Mouse (Mus musculus) kidney, postnatal 0 days (tissue): ENCODE results near the gene Ldhal6b. TPM values are rescaled to one million over a fixed set of nuclear protein-coding genes. Genes with fewer than 3 reads are reported as not detected.
A peak's percentile ranks its signal among the peaks of the same experiment; 100 is the strongest.
"Not testable (repeated sequence)": the region's sequence is repeated elsewhere in the genome, so short reads cannot be mapped to it uniquely, and the experiment has no call there.

Source experiments
- ATAC-seq: fragments of 200-750 bp; cut with Nextera tagmentation; replicated peaks from 2 replicates; pipeline ENCODE4 v1.8.0; 2017; ENCODE audit warnings: low read depth, moderate number of reproducible peaks, moderate TSS enrichment, moderate library complexity; ENCODE audit not compliant: low FRiP score
- DNase-seq: peaks from one replicate; pipeline ENCODE4 v3.0.0-alpha.2; 2016; ENCODE audit warnings: low spot score
- H3K27ac ChIP-seq: fragments of 300-500 bp; sonication (generic); 2 replicates; pipeline ENCODE4 v1.5.1; 2014; ENCODE audit warnings: mild to moderate bottlenecking
- H3K27me3 ChIP-seq: fragments of 300-500 bp; sonication (generic); 2 replicates; pipeline ENCODE4 v1.6.1; 2014; ENCODE audit warnings: low read length, mixed read lengths; ENCODE audit not compliant: insufficient read depth
- H3K36me3 ChIP-seq: fragments of 300-500 bp; sonication (generic); 2 replicates; pipeline ENCODE4 v1.6.1; 2014; ENCODE audit warnings: low read length, mixed read lengths; ENCODE audit not compliant: insufficient read depth
- H3K4me1 ChIP-seq: fragments of 300-500 bp; sonication (generic); replicated peaks from 2 replicates; pipeline ENCODE4 v1.6.1; 2014; ENCODE audit warnings: antibody characterized with exemption, low read length, mixed read lengths; ENCODE audit not compliant: insufficient read depth
- H3K4me2 ChIP-seq: fragments of 300-500 bp; sonication (generic); 2 replicates; pipeline ENCODE4 v1.6.1; 2014; ENCODE audit warnings: mild to moderate bottlenecking, low read length, moderate library complexity, mixed read lengths
- H3K4me3 ChIP-seq: fragments of 300-500 bp; sonication (generic); replicated peaks from 2 replicates; pipeline ENCODE4 v1.5.1; 2014; ENCODE audit warnings: low read depth, low read length
- H3K9ac ChIP-seq: fragments of 300-500 bp; sonication (generic); 2 replicates; pipeline ENCODE4 v1.6.1; 2014; ENCODE audit warnings: low read depth, low read length
- H3K9me3 ChIP-seq: fragments of 300-500 bp; sonication (generic); replicated peaks from 2 replicates; pipeline ENCODE4 v1.6.1; 2016; ENCODE audit warnings: low read length, inconsistent platforms, mixed read lengths
- CTCF ChIP-seq: IDR thresholded peaks from 2 replicates; pipeline ENCODE4 v1.5.1; 2016; ENCODE audit warnings: antibody characterized with exemption, low read depth, mild to moderate bottlenecking, moderate library complexity
- WGBS: fragments of 180-500 bp; shearing (Covaris S2); extraction: QIAGEN DNeasy Blood & Tissue Kit; methylation state at CpG from one replicate; pipeline ENCODE4 v1.1.7; 2014; 5-methylcytosine and 5-hydroxymethylcytosine counted together
- polyA plus RNA-seq: library from polyadenylated mRNA; unstranded; fragments of >200 nt; fragmentation: Nextera tagmentation; extraction: Ambion mirVana; gene quantifications from 2 replicates; pipeline ENCODE4 v1.2.1, GENCODE M21; 2015

Ldhal6b gene
- polyA plus RNA-seq, result not detected in 2 replicates

- H3K4me1 ChIP-seq, result no peaks in the 10 kb centered on the region
- ATAC-seq, result no peak
- no peaks in the 10 kb centered on the region for H3K27me3 ChIP-seq
- no peak within 1 kb of the TSS for H3K4me2 ChIP-seq
- no peak for DNase-seq
- peaks cover 6% of the 10 kb centered on the region; the same call in 1 of the 2 replicates for H3K36me3 ChIP-seq
- H3K9me3 ChIP-seq, result no peaks in the 10 kb centered on the region
- no peak for TF ChIP-seq CTCF
- WGBS, result 98% methylated on average over 11 of the region's 11 CpGs
- no peak within 1 kb of the TSS for H3K9ac ChIP-seq
- H3K27ac ChIP-seq, result no peak within 1 kb of the TSS
- H3K4me3 ChIP-seq, result no peak within 1 kb of the TSS
These were observed at the start of gene Ldhal6b for GRCm38 (mm10) chr17:5418545-5418944. TSS of gene Ldhal6b (minus strand) at chr17:5418767.

- 25% methylated on average over 4 of the region's 4 CpGs for WGBS
- ATAC-seq (peak; percentile 49; the same call in 1 of the 2 replicates), DNase-seq (peak; percentile 86)
- Histone ChIP-seq H3K9me3 (no peaks in the 10 kb centered on the region), H3K4me1 (no peaks in the 10 kb centered on the region), H3K36me3 (no peaks in the 10 kb centered on the region), H3K4me2 (no peak overlapping the region), H3K27ac (0 out of 2 replicates have a peak overlapping the region, but pooled peaks have one; percentile 2), H3K27me3 (no peaks in the 10 kb centered on the region), H3K4me3 (no peak overlapping the region), H3K9ac (no peak overlapping the region)
- TF ChIP-seq CTCF, result peak; percentile 47
These were observed 48.6 kb upstream of the Ldhal6b start for GRCm38 (mm10) chr17:5467177-5467576.

GRCm38 (mm10) chr17:5466736-5467135 lies 48.2 kb upstream of the Ldhal6b start:
- H3K4me1 ChIP-seq, result no peaks in the 10 kb centered on the region
- DNase-seq (peak; percentile 36), ATAC-seq (peak; percentile 46)
- H3K36me3 ChIP-seq, result no peaks in the 10 kb centered on the region
- H3K9ac ChIP-seq, result no peak overlapping the region
- H3K27ac ChIP-seq, result 0 out of 2 replicates have a peak overlapping the region, but pooled peaks have one; percentile 2
- no peak overlapping the region for H3K4me3 ChIP-seq
- no peak overlapping the region for H3K4me2 ChIP-seq
- WGBS, result 38% methylated on average over 8 of the region's 8 CpGs
- no peaks in the 10 kb centered on the region for H3K9me3 ChIP-seq
- TF ChIP-seq CTCF, result no peak
- H3K27me3 ChIP-seq, result no peaks in the 10 kb centered on the region

- 56% methylated on average over 2 of the region's 2 CpGs for WGBS
- DNase-seq, result no peak
These were observed 45.3 kb upstream of the Ldhal6b start for GRCm38 (mm10) chr17:5463912-5464311.

GRCm38 (mm10) chr17:5453657-5454056 lies 35.1 kb upstream of the Ldhal6b start:
- ATAC-seq (no peak), DNase-seq (no peak)
- H3K4me2 ChIP-seq, result no peak overlapping the region
- TF ChIP-seq CTCF, result no peak
- no peaks in the 10 kb centered on the region for H3K27me3 ChIP-seq
- H3K9ac ChIP-seq, result no peak overlapping the region
- no peaks in the 10 kb centered on the region for H3K36me3 ChIP-seq
- H3K9me3 ChIP-seq, result no peaks in the 10 kb centered on the region
- H3K4me3 ChIP-seq, result no peak overlapping the region
- H3K4me1 ChIP-seq, result no peaks in the 10 kb centered on the region
- 88% methylated on average over 4 of the region's 4 CpGs for WGBS
- H3K27ac ChIP-seq, result no peak overlapping the region

More at GRCm38 (mm10) chr17:5463912-5464311, 45.3 kb upstream of the Ldhal6b start:
- ATAC-seq, result no peak
- H3K4me2 ChIP-seq, result no peak overlapping the region
- H3K27me3 ChIP-seq, result no peaks in the 10 kb centered on the region
- no peak overlapping the region for H3K9ac ChIP-seq
- no peaks in the 10 kb centered on the region for H3K9me3 ChIP-seq
- no peaks in the 10 kb centered on the region for H3K4me1 ChIP-seq
- no peak overlapping the region for H3K4me3 ChIP-seq
- TF ChIP-seq CTCF, result no peak
- H3K36me3 ChIP-seq, result no peaks in the 10 kb centered on the region
- no peak overlapping the region for H3K27ac ChIP-seq

GRCm38 (mm10) chr17:5443751-5444150 lies 25.2 kb upstream of the Ldhal6b start:
- WGBS, result 38% methylated on average over 5 of the region's 5 CpGs
- no peaks in the 10 kb centered on the region for H3K27me3 ChIP-seq
- ATAC-seq (no peak), DNase-seq (peak; percentile 55)
- TF ChIP-seq CTCF, result no peak
- H3K9me3 ChIP-seq, result no peaks in the 10 kb centered on the region
- no peaks in the 10 kb centered on the region for H3K36me3 ChIP-seq
- H3K4me3 ChIP-seq, result no peak overlapping the region
- H3K27ac ChIP-seq, result no peak overlapping the region
- H3K9ac ChIP-seq, result no peak overlapping the region
- H3K4me1 ChIP-seq, result no peaks in the 10 kb centered on the region
- no peak overlapping the region for H3K4me2 ChIP-seq

GRCm38 (mm10) chr17:5443260-5443659 lies 24.7 kb upstream of the Ldhal6b start:
- TF ChIP-seq CTCF, result no peak
- no peak overlapping the region for H3K4me3 ChIP-seq
- ATAC-seq (no peak), DNase-seq (no peak)
- H3K27me3 ChIP-seq, result no peaks in the 10 kb centered on the region
- no peaks in the 10 kb centered on the region for H3K4me1 ChIP-seq
- H3K9ac ChIP-seq, result no peak overlapping the region
- no peaks in the 10 kb centered on the region for H3K36me3 ChIP-seq
- WGBS, result 46% methylated on average over 3 of the region's 3 CpGs
- H3K27ac ChIP-seq, result no peak overlapping the region
- H3K9me3 ChIP-seq, result no peaks in the 10 kb centered on the region
- H3K4me2 ChIP-seq, result no peak overlapping the region

GRCm38 (mm10) chr17:5442403-5442802 lies 23.8 kb upstream of the Ldhal6b start:
- not testable (repeated sequence) for H3K27me3 ChIP-seq, H3K9me3 ChIP-seq, H3K4me3 ChIP-seq, DNase-seq, H3K4me1 ChIP-seq, H3K27ac ChIP-seq, H3K36me3 ChIP-seq, H3K4me2 ChIP-seq, H3K9ac ChIP-seq, ATAC-seq
- WGBS, result 79% methylated on average over 5 of the region's 5 CpGs
